26 mouse cellular contexts compared by ENCODE assay signal in genomic region chr1:55533823-55534222, GRCm38 (mm10).
A peak's percentile ranks its signal among the peaks of the same experiment; 100 is the strongest.
DNase-seq lines count a peak whose midpoint lies in the region; ATAC-seq and TF ChIP-seq lines count a peak whose summit lies in the region.
"Had no signal": no experiment of that assay in that cellular context is flagged by ENCODE, and none has a peak within 500 bp of the region (broad histone marks: within the 10 kb centered on the region; RNA-seq: fewer than 3 reads in every experiment).

No protein-coding gene starts in this region.

- no peak overlapping the region for H3K27ac ChIP-seq in lung, postnatal 0 days (ENCODE audit: low read length)
- H3K27ac ChIP-seq in midbrain, embryonic 15.5 days: no peak overlapping the region
- H3K27ac ChIP-seq: embryonic facial prominence, embryonic 12.5 days; embryonic facial prominence, embryonic 15.5 days; forebrain, embryonic 12.5 days; forebrain, embryonic 15.5 days; heart, embryonic 15.5 days; hindbrain, embryonic 10.5 days; hindbrain, embryonic 13.5 days had no signal

- no peaks in the 10 kb centered on the region for H3K27me3 ChIP-seq in lung, postnatal 0 days (replicated peaks; ENCODE audit: insufficient read depth, low read length)
- no peaks in the 10 kb centered on the region for H3K27me3 ChIP-seq in midbrain, embryonic 15.5 days (replicated peaks)
- H3K27me3 ChIP-seq: CH12.LX; embryonic facial prominence, embryonic 12.5 days; embryonic facial prominence, embryonic 15.5 days; forebrain, embryonic 12.5 days; forebrain, embryonic 15.5 days; heart, embryonic 12.5 days; heart, embryonic 15.5 days; hindbrain, embryonic 13.5 days had no signal

- no peak overlapping the region for H3K4me3 ChIP-seq in lung, postnatal 0 days (ENCODE audit: low read depth, low read length)
- no peak overlapping the region for H3K4me3 ChIP-seq in midbrain, embryonic 15.5 days
- H3K4me3 ChIP-seq: embryonic facial prominence, embryonic 12.5 days; embryonic facial prominence, embryonic 15.5 days; forebrain, embryonic 12.5 days; forebrain, embryonic 15.5 days; heart, embryonic 12.5 days; heart, embryonic 15.5 days; hindbrain, embryonic 10.5 days; hindbrain, embryonic 13.5 days had no signal

- peaks cover 3% of the 10 kb centered on the region; the same call in 1 of the 2 replicates for H3K4me1 ChIP-seq in lung, postnatal 0 days (ENCODE audit: insufficient read depth, low read depth, low read length)
- no peaks in the 10 kb centered on the region for H3K4me1 ChIP-seq in midbrain, embryonic 15.5 days
- H3K4me1 ChIP-seq: embryonic facial prominence, embryonic 12.5 days; forebrain, embryonic 12.5 days; hindbrain, embryonic 10.5 days; hindbrain, embryonic 13.5 days had no signal

- ATAC-seq in lung, postnatal 0 days: no peak
- ATAC-seq in midbrain, embryonic 15.5 days (replicated peaks): no peak
- ATAC-seq: activated CD4-positive, CD25-positive, alpha-beta regulatory T cell, adult 4 months; forebrain, embryonic 15.5 days; hindbrain, embryonic 16.5 days had no signal

- no peaks in the 10 kb centered on the region for H3K36me3 ChIP-seq in lung, postnatal 0 days (ENCODE audit: insufficient read depth, low read length)
- no peaks in the 10 kb centered on the region for H3K36me3 ChIP-seq in midbrain, embryonic 15.5 days (replicated peaks)
- H3K36me3 ChIP-seq: embryonic facial prominence, embryonic 12.5 days; embryonic facial prominence, embryonic 15.5 days; forebrain, embryonic 12.5 days; forebrain, embryonic 15.5 days; G1E; heart, embryonic 12.5 days; heart, embryonic 15.5 days; hindbrain, embryonic 10.5 days; hindbrain, embryonic 13.5 days had no signal

- no peak for TF ChIP-seq CTCF in lung, postnatal 0 days (IDR thresholded peaks at IDR 0.05)

- H3K9me3 ChIP-seq in lung, postnatal 0 days (ENCODE audit: low read length): no peaks in the 10 kb centered on the region
- no peaks in the 10 kb centered on the region for H3K9me3 ChIP-seq in midbrain, embryonic 15.5 days
- H3K9me3 ChIP-seq: embryonic facial prominence, embryonic 12.5 days; embryonic facial prominence, embryonic 15.5 days; forebrain, embryonic 12.5 days; forebrain, embryonic 15.5 days; G1E; heart, embryonic 15.5 days; hindbrain, embryonic 10.5 days; hindbrain, embryonic 13.5 days had no signal

- no peak for TF ChIP-seq EP300 in lung, postnatal 0 days (IDR thresholded peaks at IDR 0.05)

- 47% methylated on average over 1 of the region's 1 CpGs for WGBS in lung, postnatal 0 days
- 94% methylated on average over 1 of the region's 1 CpGs for WGBS in midbrain, embryonic 15.5 days

- no peak overlapping the region for H3K4me2 ChIP-seq in lung, postnatal 0 days (replicated peaks; ENCODE audit: low read depth, low read length)
- no peak overlapping the region for H3K4me2 ChIP-seq in midbrain, embryonic 15.5 days
- H3K4me2 ChIP-seq: embryonic facial prominence, embryonic 12.5 days; embryonic facial prominence, embryonic 15.5 days; forebrain, embryonic 12.5 days; forebrain, embryonic 15.5 days; heart, embryonic 12.5 days; heart, embryonic 15.5 days; hindbrain, embryonic 13.5 days had no signal

- DNase-seq in lung, postnatal 14 days: peak; percentile 14
- DNase-seq in lung, postnatal 0 days (ENCODE audit: low spot score): no peak
- DNase-seq in 3134 (ENCODE audit: extremely low read depth, insufficient read length, low spot score) (peak; percentile 52), 3T3-L1 (ENCODE audit: low read depth, low spot score) (peak; percentile 50)
- peak; percentile 64 for DNase-seq in fibroblast of lung, adult 2 months (ENCODE audit: low read depth)
- DNase-seq: adrenal gland, postnatal 10 days; adrenal gland, postnatal 36 days; B cell, adult 2 months; cerebellum, adult 18-20 months; cerebellum, adult 9-10 months; cerebellum, postnatal 14 days; gastrocnemius, postnatal 25 days; heart, postnatal 36 days had no signal

- no peak overlapping the region for H3K9ac ChIP-seq in lung, postnatal 0 days (replicated peaks; ENCODE audit: low read depth)
- H3K9ac ChIP-seq in midbrain, embryonic 15.5 days: no peak overlapping the region
- H3K9ac ChIP-seq: embryonic facial prominence, embryonic 12.5 days; embryonic facial prominence, embryonic 15.5 days; forebrain, embryonic 12.5 days; forebrain, embryonic 15.5 days; heart, embryonic 12.5 days; heart, embryonic 15.5 days; hindbrain, embryonic 13.5 days had no signal
